Mouse (Mus musculus) 416B (cell line): Measurements from ENCODE around the gene Sertad1.
A peak's percentile ranks its signal among the peaks of the same experiment; 100 is the strongest.

Experiments used
- DNase-seq: peaks from one replicate; pipeline ENCODE4 v3.0.0; 2011; ENCODE audit warnings: low read depth

The Sertad1 gene

GRCm38 (mm10) chr7:27501620-27502019, 14.9 kb downstream of the Sertad1 start:
- DNase-seq, result no peak

GRCm38 (mm10) chr7:27506765-27507370, 20.2 kb downstream of the Sertad1 start:
- DNase-seq, result peak; percentile 66

- peak; percentile 99 for DNase-seq
Measured at GRCm38 (mm10) chr7:27507711-27508647, 21.3 kb downstream of the Sertad1 start.

DNA sequence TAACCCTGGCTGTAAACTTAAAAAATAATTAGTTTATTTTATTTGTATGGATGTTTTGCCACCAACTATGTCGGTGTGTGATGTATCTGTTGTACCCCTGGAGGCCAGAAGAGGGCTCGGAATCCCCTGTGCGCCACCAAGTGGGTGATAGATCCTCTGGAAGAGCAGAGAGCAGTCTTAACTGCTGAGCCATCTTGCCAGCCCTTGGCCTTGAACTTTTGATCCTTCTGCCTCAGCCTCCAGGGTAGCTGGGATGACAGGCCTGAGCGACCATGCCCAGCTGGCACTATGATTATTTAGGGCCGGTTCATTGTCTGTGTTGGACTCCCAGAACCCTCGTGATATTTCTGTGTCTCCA, 21.9 kb downstream of the Sertad1 start:
- peak; percentile 91 for DNase-seq

GRCm38 (mm10) chr7:27510809-27511208, 24.1 kb downstream of the Sertad1 start:
- no peak for DNase-seq

DNA sequence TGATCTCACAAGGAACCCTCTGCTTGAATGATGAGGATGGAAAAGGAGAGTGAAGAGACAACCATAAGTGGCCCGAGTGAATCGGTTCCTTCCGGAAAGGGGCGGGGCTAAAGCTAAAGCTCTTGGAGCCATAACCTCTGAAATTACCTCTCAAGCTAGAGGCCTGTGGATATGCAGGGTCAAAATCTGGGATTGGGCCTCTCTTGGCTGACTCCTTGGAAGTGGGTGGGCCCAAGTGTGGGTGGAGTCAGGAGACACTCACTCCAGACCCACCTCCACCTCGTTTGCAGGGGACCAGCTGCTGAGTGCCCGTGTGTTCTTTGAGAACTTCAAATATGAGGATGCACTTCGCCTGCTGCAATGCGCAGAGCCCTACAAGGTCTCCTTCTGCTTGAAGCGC, 28.3 kb downstream of the Sertad1 start:
- no peak for DNase-seq

- no peak for DNase-seq
Measured at GRCm38 (mm10) chr7:27518314-27518713, 31.6 kb downstream of the Sertad1 start.

DNA sequence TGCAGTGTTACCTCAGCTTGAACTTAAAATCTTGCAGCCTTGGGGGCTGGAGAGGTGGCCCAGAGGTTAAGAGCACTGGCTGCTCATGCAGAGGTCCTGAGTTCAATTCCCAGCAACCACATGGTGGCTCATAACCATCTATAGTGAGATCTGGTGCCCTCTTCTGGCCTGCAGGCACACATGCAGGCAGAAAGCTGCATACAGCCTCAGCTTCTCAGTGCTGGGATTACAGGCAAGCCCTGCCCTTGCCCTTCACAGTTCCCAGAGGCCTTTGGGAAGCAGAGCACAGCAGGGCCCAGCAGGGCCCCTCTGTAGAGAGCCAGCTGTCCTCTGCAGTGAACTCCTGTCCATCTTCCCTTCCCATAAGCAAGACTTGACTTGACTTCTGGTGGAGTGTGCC, 33.4 kb downstream of the Sertad1 start:
- DNase-seq, result no peak

GRCm38 (mm10) chr7:27520599-27520998, 33.9 kb downstream of the Sertad1 start:
- DNase-seq, result no peak

- DNase-seq, result no peak
Measured at GRCm38 (mm10) chr7:27522967-27523366, 36.3 kb downstream of the Sertad1 start, which contains the start of gene Hipk4. Hipk4 (plus strand) TSS chr7:27523267.

DNA sequence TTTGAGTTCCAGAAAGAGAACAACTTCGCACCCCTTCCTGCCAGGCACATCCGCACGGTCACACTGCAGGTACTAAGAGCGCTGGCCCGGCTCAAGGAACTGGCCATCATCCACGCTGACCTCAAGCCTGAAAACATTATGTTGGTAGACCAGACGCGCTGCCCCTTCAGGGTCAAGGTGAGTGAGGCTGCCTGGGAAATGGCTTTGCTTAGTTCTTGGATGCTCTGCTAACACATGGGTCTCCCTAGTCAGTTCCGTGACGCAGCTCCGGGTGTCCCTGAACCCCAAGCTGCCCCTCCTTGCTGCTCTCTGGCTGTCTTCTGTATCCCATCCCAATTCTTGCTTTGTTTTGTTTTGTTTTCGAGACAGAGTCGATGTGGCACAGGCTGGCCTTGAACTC, 37.1 kb downstream of the Sertad1 start:
- DNase-seq, result no peak

DNA sequence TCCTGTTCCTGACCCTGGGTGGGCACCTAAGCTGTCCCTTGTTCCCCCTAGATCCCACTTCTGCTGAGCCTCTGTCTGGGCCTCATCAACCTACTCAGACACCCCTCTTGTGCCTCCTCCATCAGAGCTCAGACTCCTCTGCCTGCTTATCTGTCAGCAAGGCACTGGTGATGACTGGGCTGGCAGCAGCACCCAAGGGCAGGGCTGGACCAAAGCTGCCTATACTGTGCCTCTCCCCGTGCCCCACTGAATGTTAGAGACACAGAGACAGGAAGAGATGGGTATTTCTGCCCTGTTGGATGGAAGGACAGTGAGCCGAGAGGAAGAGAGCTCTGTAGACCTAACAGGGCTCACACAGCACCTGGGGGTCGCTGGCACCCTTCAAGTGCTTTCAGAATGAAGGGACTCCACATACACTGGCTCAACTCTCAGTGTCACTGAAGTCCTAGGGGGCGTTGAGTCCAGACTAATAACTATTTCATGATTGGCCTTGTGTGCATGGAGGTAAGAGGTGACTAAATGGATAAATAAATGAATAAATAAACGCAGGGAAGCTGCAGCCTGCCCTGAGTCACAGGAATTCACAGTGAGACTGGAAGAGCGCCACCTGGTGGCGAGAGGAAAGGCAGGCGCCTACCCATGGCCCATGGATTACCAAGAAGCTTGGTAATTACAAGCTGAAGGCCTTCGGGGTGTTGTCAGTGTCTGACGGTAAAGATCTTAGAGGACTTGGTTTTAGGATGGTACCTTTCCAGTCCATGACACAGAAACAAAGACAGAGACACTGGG, 39.5 kb downstream of the Sertad1 start:
- peak; percentile 83 for DNase-seq

DNA sequence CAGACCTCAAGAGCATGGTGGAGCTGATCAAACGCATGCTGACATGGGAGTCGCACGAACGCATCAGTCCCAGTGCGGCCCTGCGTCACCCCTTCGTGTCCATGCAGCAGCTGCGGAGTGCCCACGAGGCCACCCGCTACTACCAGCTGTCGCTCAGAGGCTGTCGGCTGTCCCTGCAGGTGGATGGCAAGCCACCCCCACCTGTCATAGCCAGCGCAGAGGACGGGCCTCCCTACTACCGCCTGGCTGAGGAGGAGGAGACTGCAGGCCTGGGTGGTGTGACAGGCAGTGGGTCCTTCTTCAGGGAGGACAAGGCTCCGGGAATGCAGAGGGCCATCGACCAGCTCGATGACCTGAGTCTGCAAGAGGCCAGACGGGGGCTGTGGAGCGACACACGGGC, 42.4 kb downstream of the Sertad1 start:
- DNase-seq, result no peak

DNA sequence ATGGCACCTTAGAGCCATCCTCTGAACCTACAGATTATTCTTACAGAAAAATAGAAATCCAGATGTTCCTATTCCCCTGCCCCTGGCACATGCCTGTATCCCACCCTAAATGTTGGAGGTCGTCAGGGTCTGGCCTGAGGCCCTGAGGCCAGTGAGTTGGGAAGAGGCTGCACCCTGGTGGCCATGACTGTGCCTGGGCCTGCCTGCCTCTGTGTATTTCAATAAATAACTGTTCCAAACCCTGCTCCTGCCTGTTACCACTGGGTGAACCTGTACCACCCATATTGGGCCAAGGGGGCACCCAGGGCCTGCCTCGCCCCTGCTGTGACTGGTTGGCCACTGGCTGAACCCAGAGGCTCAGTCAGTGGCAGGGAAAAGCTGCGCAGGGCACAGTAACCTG, 44.2 kb downstream of the Sertad1 start:
- no peak for DNase-seq

- DNase-seq, result no peak
Measured at GRCm38 (mm10) chr7:27531707-27532106, 45.0 kb downstream of the Sertad1 start.

- DNase-seq, result no peak
Measured at GRCm38 (mm10) chr7:27532480-27533050, 45.9 kb downstream of the Sertad1 start.

DNA sequence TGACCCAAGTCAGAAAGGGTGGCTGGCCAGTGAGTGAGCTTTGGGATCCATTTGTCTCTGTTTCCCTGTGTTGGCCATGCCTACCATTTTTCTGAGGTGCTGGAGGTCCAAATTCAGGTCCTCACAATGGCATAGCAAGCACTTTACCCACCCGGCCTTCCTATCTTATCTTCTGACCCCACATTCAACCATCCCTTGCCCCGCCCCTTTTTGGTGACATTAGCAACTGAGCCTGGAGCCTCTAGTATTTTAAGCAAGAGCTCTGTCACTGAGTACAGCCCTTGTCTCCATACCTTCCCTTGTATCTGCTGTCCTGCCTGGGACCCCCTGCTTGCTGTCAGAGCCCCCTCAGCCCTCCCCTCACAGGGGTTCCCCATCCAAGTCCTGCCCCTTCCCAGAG, 48.7 kb downstream of the Sertad1 start:
- no peak for DNase-seq

DNA sequence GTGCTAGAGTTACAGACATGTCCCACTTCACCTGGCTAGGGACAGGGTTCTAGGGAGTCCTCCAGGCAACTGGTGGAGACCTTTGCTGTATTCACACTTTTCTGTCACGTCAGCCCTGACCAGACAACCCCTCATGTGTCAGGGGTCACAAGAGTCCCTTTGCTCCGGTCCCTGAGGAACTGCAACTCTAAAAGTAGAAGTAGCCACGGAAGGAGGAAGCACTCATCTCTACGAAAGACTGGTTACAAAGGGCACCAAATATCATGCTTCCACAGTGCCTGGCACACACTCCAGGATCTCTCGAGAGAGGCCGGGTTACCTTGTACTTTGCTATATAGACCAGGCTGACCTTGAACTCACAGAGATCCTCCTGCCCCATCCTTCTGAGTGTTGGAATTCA, 49.9 kb downstream of the Sertad1 start:
- no peak for DNase-seq

GRCm38 (mm10) chr7:27537998-27538397, 51.3 kb downstream of the Sertad1 start:
- no peak for DNase-seq

GRCm38 (mm10) chr7:27538797-27539196, 52.1 kb downstream of the Sertad1 start:
- no peak for DNase-seq
